ENCODE assay signal across 12 mouse cellular contexts in genomic region chr9:70816701-70817305, GRCm38 (mm10).
DNase-seq lines count a peak whose midpoint lies in the region; ATAC-seq and TF ChIP-seq lines count a peak whose summit lies in the region.
"Had no signal": no experiment of that assay in that cellular context is flagged by ENCODE, and none has a peak within 500 bp of the region (broad histone marks: within the 10 kb centered on the region; RNA-seq: fewer than 3 reads in every experiment).

No protein-coding gene starts in this region.

- H3K4me2 ChIP-seq in neural tube, embryonic 14.5 days (ENCODE audit: low read depth, low read length), result no peak overlapping the region
- H3K4me2 ChIP-seq: embryonic facial prominence, embryonic 13.5 days; lung, embryonic 15.5 days had no signal

- TF ChIP-seq CTCF in heart, adult 2 months (IDR thresholded peaks at IDR 0.05), result no peak

- H3K9me3 ChIP-seq in neural tube, embryonic 14.5 days (ENCODE audit: control insufficient read depth, low read length), result no peaks in the 10 kb centered on the region
- H3K9me3 ChIP-seq: embryonic facial prominence, embryonic 13.5 days; lung, embryonic 15.5 days had no signal

- no peaks in the 10 kb centered on the region for H3K36me3 ChIP-seq in neural tube, embryonic 14.5 days (ENCODE audit: control insufficient read depth, insufficient read depth, low read length)
- no peaks in the 10 kb centered on the region for H3K36me3 ChIP-seq in heart, adult 2 months (ENCODE audit: control insufficient read depth, insufficient read depth, low read length)
- H3K36me3 ChIP-seq: embryonic facial prominence, embryonic 13.5 days; lung, embryonic 15.5 days had no signal

- peak; percentile 52 to 78 for DNase-seq in left cerebral cortex, postnatal 14 days (ENCODE audit: low spot score in 2 of 2)
- no peak for DNase-seq in left cerebral cortex, postnatal 4 days
- peak; percentile 28 for DNase-seq in ES-CJ7 (ENCODE audit: low read depth, low spot score)
- peak; percentile 65 to 66 for DNase-seq in frontal cortex, adult 2 months (ENCODE audit: extremely low spot score in 1 of 2, low spot score in 1 of 2)
- DNase-seq in heart, adult 2 months, result no peak
- DNase-seq: adrenal gland, adult 2 months; cerebellum, adult 18-20 months had no signal

- H3K27ac ChIP-seq in neural tube, embryonic 14.5 days (ENCODE audit: low read depth, low read length), result peak overlapping the region; percentile 40; the same call in 1 of the 2 replicates
- no peak overlapping the region for H3K27ac ChIP-seq in heart, adult 2 months
- H3K27ac ChIP-seq: embryonic facial prominence, embryonic 13.5 days; lung, embryonic 15.5 days had no signal

- intact Hi-C loops in left cerebral cortex, postnatal 14 days (cut with DNase I), result no loop called here
- intact Hi-C loops in left cerebral cortex, postnatal 4 days (cut with DNase I), result no loop called here
- intact Hi-C loops in heart, adult 2 months (cut with DNase I), result no loop called here

- TF ChIP-seq POLR2A in heart, adult 2 months (IDR thresholded peaks at IDR 0.05; ENCODE audit: insufficient read depth, low read depth, low read length), result no peak

- peak; percentile 34; the same call in 1 of the 2 replicates for ATAC-seq in neural tube, embryonic 14.5 days (ENCODE audit: low read depth)
- ATAC-seq in cerebellum, adult (ENCODE audit: insufficient number of reproducible peaks, low FRiP score, low TSS enrichment), result no peak
- ATAC-seq: intestine, postnatal 0 days had no signal

- peaks cover 14% of the 10 kb centered on the region for H3K4me1 ChIP-seq in neural tube, embryonic 14.5 days (ENCODE audit: control insufficient read depth, insufficient read depth, low read length)
- H3K4me1 ChIP-seq in heart, adult 2 months (ENCODE audit: control insufficient read depth, insufficient read depth, low read length), result no peaks in the 10 kb centered on the region

- no peaks in the 10 kb centered on the region for H3K27me3 ChIP-seq in neural tube, embryonic 14.5 days (ENCODE audit: control insufficient read depth, insufficient read depth, low read length)
- no peaks in the 10 kb centered on the region; the same call in 1 of the 2 replicates for H3K27me3 ChIP-seq in heart, adult 2 months (ENCODE audit: control insufficient read depth, insufficient read depth, low read length)
- H3K27me3 ChIP-seq: embryonic facial prominence, embryonic 13.5 days; lung, embryonic 15.5 days had no signal

- no peak overlapping the region for H3K4me3 ChIP-seq in neural tube, embryonic 14.5 days (ENCODE audit: low read depth, low read length)
- H3K4me3 ChIP-seq in heart, adult 2 months, result no peak overlapping the region
- H3K4me3 ChIP-seq: embryonic facial prominence, embryonic 13.5 days; lung, embryonic 15.5 days had no signal

- TF ChIP-seq EP300 in heart, adult 2 months (IDR thresholded peaks at IDR 0.05; ENCODE audit: insufficient read depth, low read depth, low read length), result no peak

- H3K9ac ChIP-seq in neural tube, embryonic 14.5 days (replicated peaks; ENCODE audit: low read depth, low read length), result no peak overlapping the region
- no peak overlapping the region for H3K9ac ChIP-seq in heart, adult 2 months (ENCODE audit: low read depth, low read length)
- H3K9ac ChIP-seq: embryonic facial prominence, embryonic 13.5 days; lung, embryonic 15.5 days had no signal

- H3K79me2 ChIP-seq in heart, adult 2 months (replicated peaks; ENCODE audit: control insufficient read depth, insufficient read depth, low read length), result no peaks in the 10 kb centered on the region

- 46% methylated on average over 14 of the region's 14 CpGs for WGBS in neural tube, embryonic 14.5 days
- 89% methylated on average over 14 of the region's 14 CpGs for WGBS in heart, adult 2 months

Comparison
In these comparisons a context has a peak if more than half of its experiments do, and no peak if none do; other contexts are left out.
1. DNase-seq: peak in left cerebral cortex, postnatal 14 days (2 of 2), ES-CJ7 (single experiment) and frontal cortex, adult 2 months (2 of 2); none in left cerebral cortex, postnatal 4 days (single experiment) and heart, adult 2 months (0 of 2).